Mouse (Mus musculus): ENCODE results near the gene Mgat5b.

Mgat5b gene

DNA sequence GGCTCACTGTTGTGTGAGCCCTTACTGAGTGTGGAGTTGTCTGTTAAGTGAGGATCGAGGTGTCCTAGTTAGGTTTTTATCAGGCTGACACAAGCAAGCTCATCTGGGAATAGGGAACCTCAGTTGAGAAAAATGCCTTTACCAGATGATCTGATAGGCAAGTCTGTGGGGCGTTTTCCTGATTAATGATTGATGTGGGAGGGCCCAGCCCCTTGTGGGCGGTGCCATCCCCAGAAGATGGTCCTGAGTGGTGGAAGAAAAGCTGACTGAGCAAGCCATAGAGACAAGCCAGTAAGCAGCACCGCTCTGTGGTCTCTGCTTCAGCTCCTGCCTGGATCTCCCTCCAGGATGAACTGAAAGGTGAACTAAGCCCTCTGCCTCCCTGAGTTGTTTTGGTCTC is 112.6 kb downstream of the Mgat5b start:
- no peak for DNase-seq (ENCODE audit: low spot score)

DNA sequence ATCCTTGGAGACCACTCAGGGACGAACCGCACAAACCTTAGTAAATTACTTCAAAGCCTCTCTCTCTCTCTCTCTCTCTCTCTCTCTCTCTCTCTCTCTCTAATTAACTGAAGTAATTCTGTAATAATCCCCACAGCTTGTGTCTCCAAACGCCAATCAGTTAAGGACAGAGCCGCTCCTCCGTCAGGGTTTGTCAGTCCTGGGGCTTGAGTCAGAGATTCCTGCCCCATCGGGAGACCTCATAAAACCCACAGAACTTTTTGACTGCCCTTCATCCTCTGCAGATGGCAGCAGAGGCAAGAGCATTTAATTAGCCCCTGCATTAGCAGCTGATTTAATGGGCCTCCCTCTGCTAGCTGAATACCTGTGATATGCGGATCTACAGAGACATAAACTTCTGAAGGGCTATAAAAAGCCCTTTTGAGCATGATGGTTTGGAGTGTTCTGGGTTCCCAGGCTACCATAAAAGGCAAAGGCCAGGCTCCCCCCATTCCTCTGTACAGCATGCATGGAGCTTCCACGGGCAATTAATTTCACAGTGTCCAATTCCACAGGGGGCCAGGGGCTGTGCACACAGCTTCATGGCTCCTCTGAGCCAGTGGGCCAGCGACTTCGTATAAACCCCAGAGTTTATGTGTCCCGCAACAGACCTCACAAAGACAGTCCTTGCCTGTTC is 117.1 kb downstream of the Mgat5b start:
- no peak for DNase-seq (ENCODE audit: low spot score)
